Mouse (Mus musculus): ENCODE measurements around the gene Ltb.
A peak's percentile ranks its signal among the peaks of the same experiment; 100 is the strongest.

DNA sequence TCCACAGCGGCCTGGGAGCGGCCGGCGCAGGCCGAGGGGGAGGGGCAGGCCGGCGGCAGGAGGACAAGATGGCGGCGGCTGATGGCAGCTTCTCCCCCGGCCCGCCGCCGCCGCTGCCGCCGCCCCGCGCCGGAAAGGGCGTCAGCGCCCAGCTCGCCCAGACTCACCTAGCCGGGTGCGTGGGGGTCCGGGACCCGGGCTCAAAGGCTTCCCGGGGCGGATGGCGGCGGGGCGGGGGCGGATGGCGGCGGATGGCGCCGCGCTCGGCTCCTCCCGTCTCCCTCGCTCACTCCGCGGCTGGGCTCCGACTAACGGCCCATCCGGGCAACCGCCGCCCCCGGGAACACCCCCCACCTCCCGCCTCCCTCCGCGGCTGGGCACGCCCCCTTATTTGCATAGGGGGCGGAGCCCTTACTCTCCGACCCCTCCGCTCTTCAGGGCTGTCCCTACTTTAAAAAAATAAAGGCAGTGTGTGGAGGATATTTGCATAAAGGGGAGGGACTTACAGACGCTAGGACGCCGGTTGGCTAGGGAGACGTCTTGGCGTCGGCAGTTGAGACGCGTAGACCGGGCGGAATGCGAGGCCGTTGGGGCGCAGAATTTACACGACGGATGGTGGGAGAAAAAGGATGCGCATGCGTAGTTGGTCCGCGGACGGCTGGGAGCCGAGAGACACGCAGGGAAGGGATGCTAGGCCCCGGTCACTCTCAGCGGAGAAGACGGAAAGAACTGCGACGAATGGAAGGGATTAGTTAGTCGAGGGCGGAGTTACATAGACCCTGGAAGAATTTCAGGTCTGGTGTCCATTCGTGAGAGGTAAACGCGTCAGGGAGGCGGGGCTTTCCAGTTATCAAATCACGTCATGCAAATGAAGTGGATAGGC lies 29.4 kb upstream of the Ltb start, which contains the start of gene Prrc2a:
- TF ChIP-seq CTCF (IDR thresholded peaks at IDR 0.05; ENCODE audit: low read depth) (no peak), EP300 (IDR thresholded peaks at IDR 0.05; ENCODE audit: low read depth) (peak; percentile 55; the same call in 1 of the 2 replicates)

Data from heart, postnatal 0 days (tissue).